Mouse (Mus musculus) hindbrain, embryonic 12.5 days (tissue): ENCODE data around the gene Thrsp. TPM values are rescaled to one million over a fixed set of nuclear protein-coding genes. Genes with fewer than 3 reads are reported as not detected.

Source experiments
- ATAC-seq: fragments of 200-750 bp; cut with Nextera tagmentation; 2 replicates; pipeline ENCODE4 v1.8.0; 2017; ENCODE audit warnings: moderate TSS enrichment; ENCODE audit not compliant: low FRiP score
- H3K27ac ChIP-seq: fragments of 300-500 bp; sonication (generic); 2 replicates; pipeline ENCODE4 v1.5.1; 2016; ENCODE audit warnings: mild to moderate bottlenecking
- H3K27me3 ChIP-seq: fragments of 300-500 bp; sonication (generic); 2 replicates; pipeline ENCODE4 v1.6.1; 2016; ENCODE audit warnings: mild to moderate bottlenecking
- H3K36me3 ChIP-seq: fragments of 300-500 bp; sonication (generic); 2 replicates; pipeline ENCODE4 v1.6.1; 2016; ENCODE audit warnings: mild to moderate bottlenecking
- H3K4me1 ChIP-seq: fragments of 300-500 bp; sonication (generic); 2 replicates; pipeline ENCODE4 v1.6.1; 2016
- H3K4me2 ChIP-seq: fragments of 300-500 bp; sonication (generic); replicated peaks from 2 replicates; pipeline ENCODE4 v1.6.1; 2016; ENCODE audit warnings: mild to moderate bottlenecking
- H3K4me3 ChIP-seq: fragments of 300-500 bp; sonication (generic); 2 replicates; pipeline ENCODE4 v1.5.1; 2016; ENCODE audit warnings: mild to moderate bottlenecking
- H3K9ac ChIP-seq: fragments of 300-500 bp; sonication (generic); 2 replicates; pipeline ENCODE4 v1.6.1; 2016; ENCODE audit warnings: mild to moderate bottlenecking, moderate library complexity
- H3K9me3 ChIP-seq: fragments of 300-500 bp; sonication (generic); replicated peaks from 2 replicates; pipeline ENCODE4 v1.6.1; 2016; ENCODE audit warnings: mild to moderate bottlenecking
- WGBS: fragments of 180-500 bp; shearing (Covaris S2); methylation state at CpG from one replicate; pipeline ENCODE4 v1.1.7; 2016; 5-methylcytosine and 5-hydroxymethylcytosine counted together
- polyA plus RNA-seq: library from polyadenylated mRNA; unstranded; fragments of >200 nt; fragmentation: Nextera tagmentation; extraction: Ambion mirVana; gene quantifications from 2 replicates; pipeline ENCODE4 v1.2.1, GENCODE M21; 2016

Thrsp gene
- polyA plus RNA-seq, 1 experiment from 2014 or later: 0.81 TPM

- Histone ChIP-seq H3K4me2 (no peak overlapping the region), H3K4me3 (no peak overlapping the region), H3K36me3 (peaks cover 78% of the 10 kb centered on the region), H3K9me3 (no peaks in the 10 kb centered on the region), H3K9ac (no peak overlapping the region), H3K27ac (0 out of 2 replicates have a peak overlapping the region, but pooled peaks have one; percentile 1), H3K27me3 (no peaks in the 10 kb centered on the region), H3K4me1 (no peaks in the 10 kb centered on the region; the same call in 1 of the 2 replicates)
- WGBS: 89% methylated on average over 5 of the region's 5 CpGs
- ATAC-seq: no peak
Measured at GRCm38 (mm10) chr7:97386806-97387370, 30.6 kb downstream of the Thrsp start.

GRCm38 (mm10) chr7:97386106-97386805, 31.3 kb downstream of the Thrsp start:
- no peaks in the 10 kb centered on the region for H3K4me1 ChIP-seq
- no peaks in the 10 kb centered on the region for H3K9me3 ChIP-seq
- H3K27ac ChIP-seq: 0 out of 2 replicates have a peak overlapping the region, but pooled peaks have one; percentile 1
- WGBS: 90% methylated on average over 7 of the region's 7 CpGs
- no peak overlapping the region for H3K9ac ChIP-seq
- H3K27me3 ChIP-seq: no peaks in the 10 kb centered on the region
- peaks cover 79% of the 10 kb centered on the region for H3K36me3 ChIP-seq
- ATAC-seq: no peak
- H3K4me2 ChIP-seq: no peak overlapping the region
- no peak overlapping the region for H3K4me3 ChIP-seq

DNA sequence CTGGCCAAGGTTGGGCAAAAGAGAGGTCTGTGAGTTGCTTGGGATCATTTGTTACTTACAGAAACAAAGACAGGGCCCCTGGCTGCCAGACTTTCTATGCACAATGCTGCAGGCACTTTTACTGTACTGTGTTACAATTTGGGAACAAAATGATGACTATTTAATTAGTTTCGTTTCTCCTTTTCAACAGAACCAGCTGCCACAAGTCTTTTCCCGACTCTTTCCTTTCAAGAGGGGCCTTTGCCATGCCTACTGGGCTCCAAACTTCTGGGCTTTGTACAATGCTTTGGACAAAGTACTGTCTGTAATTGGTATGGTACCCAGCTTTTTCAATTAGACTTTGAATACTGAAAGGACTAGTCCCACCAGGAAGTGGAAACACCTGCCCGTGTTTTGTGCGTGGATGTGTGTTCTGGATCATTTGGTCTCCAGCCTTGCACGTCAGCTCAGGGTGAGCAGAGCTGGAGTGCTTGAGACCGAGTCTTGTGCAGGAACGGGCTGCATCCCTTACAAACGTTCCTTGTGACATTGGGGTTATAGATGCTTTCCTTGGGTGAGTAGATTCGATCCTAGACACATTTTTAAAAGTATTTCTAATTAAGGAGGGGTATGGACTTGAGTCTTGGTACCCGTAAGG, 33.9 kb downstream of the Thrsp start:
- 88% methylated on average over 10 of the region's 10 CpGs for WGBS
- Histone ChIP-seq H3K4me1 (no peaks in the 10 kb centered on the region), H3K9me3 (no peaks in the 10 kb centered on the region), H3K36me3 (peaks cover 87% of the 10 kb centered on the region), H3K4me2 (no peak overlapping the region), H3K27me3 (no peaks in the 10 kb centered on the region), H3K27ac (no peak overlapping the region), H3K4me3 (no peak overlapping the region), H3K9ac (no peak overlapping the region)
- ATAC-seq: no peak

GRCm38 (mm10) chr7:97382661-97383060, 34.9 kb downstream of the Thrsp start:
- H3K4me3 ChIP-seq: no peak overlapping the region
- no peaks in the 10 kb centered on the region for H3K4me1 ChIP-seq
- H3K27ac ChIP-seq: no peak overlapping the region
- no peak for ATAC-seq
- H3K36me3 ChIP-seq: peaks cover 88% of the 10 kb centered on the region
- H3K9ac ChIP-seq: no peak overlapping the region
- H3K4me2 ChIP-seq: no peak overlapping the region
- 97% methylated on average over 8 of the region's 8 CpGs for WGBS
- no peaks in the 10 kb centered on the region for H3K9me3 ChIP-seq
- no peaks in the 10 kb centered on the region for H3K27me3 ChIP-seq

DNA sequence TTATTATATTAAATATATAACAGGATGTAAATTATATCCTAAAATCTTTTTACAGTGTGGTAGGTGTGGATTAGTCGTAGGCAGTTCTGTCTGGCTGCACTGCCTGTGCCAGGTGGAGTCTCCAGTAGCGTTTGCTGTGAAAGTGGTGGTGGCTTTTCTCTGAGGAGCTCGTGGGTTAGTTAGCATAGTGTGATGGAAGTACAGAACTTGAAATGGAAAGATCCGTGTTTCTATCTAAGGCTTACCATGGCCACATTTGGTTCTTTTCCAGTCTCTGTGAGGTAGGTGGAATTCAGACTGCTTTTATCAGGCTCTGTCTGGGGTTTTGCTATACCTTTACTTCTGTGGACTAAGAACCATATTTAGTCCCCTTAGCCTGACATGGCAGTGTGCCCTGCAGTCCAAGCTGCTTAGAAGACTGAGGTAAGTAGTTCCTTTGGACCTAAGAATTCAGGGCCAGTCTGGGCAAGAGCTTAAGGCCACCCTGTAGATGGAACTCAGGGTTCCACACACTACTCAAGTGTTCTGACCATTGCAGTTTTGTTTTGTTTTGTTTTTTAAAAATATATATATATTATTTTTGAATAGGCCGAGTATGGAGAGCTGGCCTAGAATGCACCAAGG, 36.9 kb downstream of the Thrsp start:
- WGBS: 91% methylated on average over 5 of the region's 5 CpGs
- H3K4me2 ChIP-seq: no peak overlapping the region
- no peaks in the 10 kb centered on the region for H3K27me3 ChIP-seq
- H3K9me3 ChIP-seq: no peaks in the 10 kb centered on the region
- H3K4me3 ChIP-seq: no peak overlapping the region
- H3K4me1 ChIP-seq: no peaks in the 10 kb centered on the region
- H3K36me3 ChIP-seq: peaks cover 78% of the 10 kb centered on the region
- no peak for ATAC-seq
- H3K9ac ChIP-seq: no peak overlapping the region
- no peak overlapping the region for H3K27ac ChIP-seq

DNA sequence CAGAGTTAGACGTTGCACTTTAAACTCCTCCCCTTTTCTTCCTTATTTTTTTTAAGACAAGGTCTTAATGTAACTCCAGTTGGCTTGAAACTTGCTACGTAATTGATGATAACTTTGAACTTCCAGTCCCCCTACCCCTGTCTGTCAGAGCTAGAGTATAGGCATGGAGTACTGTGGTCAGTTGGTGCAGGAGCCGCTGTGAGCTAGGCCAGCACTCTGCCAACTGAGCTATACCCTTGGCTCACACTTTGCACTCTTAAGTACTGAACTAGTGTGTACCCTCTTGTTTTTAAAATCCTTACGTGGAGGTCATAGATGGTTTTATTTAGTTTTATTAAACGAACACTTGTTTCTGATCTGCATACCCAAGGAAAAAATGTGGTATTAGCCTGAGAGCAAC, 38.2 kb downstream of the Thrsp start:
- no peak overlapping the region for H3K4me2 ChIP-seq
- no peaks in the 10 kb centered on the region for H3K9me3 ChIP-seq
- no peak for ATAC-seq
- no peak overlapping the region for H3K9ac ChIP-seq
- no peaks in the 10 kb centered on the region for H3K4me1 ChIP-seq
- H3K36me3 ChIP-seq: peaks cover 78% of the 10 kb centered on the region
- H3K27me3 ChIP-seq: no peaks in the 10 kb centered on the region
- H3K27ac ChIP-seq: no peak overlapping the region
- no peak overlapping the region for H3K4me3 ChIP-seq
- WGBS: 91% methylated on average over 5 of the region's 5 CpGs

DNA sequence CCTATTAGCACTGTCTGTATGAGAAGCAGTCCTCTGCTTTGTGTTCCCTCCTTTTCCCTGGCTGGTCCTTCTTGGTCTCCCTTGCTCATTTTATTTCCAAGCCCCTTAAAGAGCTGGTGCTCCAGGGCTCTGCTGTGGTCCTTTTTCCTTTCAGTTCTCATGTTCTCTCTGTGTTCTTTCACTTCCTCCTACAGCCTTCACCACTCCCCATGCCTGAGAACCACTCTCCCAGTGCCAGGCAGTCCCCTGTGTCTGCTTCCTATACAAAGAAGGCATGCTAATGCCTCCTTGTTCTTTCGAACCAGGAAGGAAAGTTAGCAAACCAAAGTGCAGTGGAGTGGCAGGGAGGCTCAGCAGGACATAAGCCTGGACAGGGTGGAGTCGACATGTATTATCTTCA, 41.6 kb downstream of the Thrsp start:
- peaks cover 54% of the 10 kb centered on the region for H3K36me3 ChIP-seq
- no peak overlapping the region for H3K9ac ChIP-seq
- H3K27me3 ChIP-seq: no peaks in the 10 kb centered on the region
- H3K27ac ChIP-seq: no peak overlapping the region
- H3K4me1 ChIP-seq: peaks cover 10% of the 10 kb centered on the region
- ATAC-seq: no peak
- H3K4me2 ChIP-seq: no peak overlapping the region
- H3K9me3 ChIP-seq: no peaks in the 10 kb centered on the region
- no peak overlapping the region for H3K4me3 ChIP-seq
- WGBS: 70% methylated on average over 2 of the region's 2 CpGs

DNA sequence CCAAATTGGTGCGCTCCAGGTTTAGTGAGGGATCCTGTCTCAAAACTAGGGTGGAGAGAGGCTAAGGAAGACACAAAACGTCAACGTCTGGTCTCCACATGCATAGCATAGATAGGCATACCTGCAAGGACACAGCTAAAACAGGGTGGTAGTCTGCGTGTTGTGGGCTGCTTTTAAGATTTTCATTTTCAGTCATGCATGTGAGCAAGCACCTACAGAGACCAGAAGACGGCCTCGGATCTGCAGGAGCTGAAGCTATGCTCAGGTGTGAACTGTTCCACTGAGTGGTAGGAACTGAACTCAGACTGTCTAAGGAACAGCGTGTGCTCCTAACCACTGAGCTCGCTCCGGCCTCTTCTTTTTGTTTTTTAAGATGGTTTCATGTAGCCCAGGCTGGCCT, 42.4 kb downstream of the Thrsp start:
- no peaks in the 10 kb centered on the region for H3K27me3 ChIP-seq
- no peaks in the 10 kb centered on the region for H3K9me3 ChIP-seq
- peaks cover 49% of the 10 kb centered on the region for H3K36me3 ChIP-seq
- H3K9ac ChIP-seq: no peak overlapping the region
- H3K4me1 ChIP-seq: peaks cover 13% of the 10 kb centered on the region
- WGBS: 95% methylated on average over 9 of the region's 9 CpGs
- no peak overlapping the region for H3K4me3 ChIP-seq
- no peak overlapping the region for H3K27ac ChIP-seq
- H3K4me2 ChIP-seq: no peak overlapping the region
- no peak for ATAC-seq

- Histone ChIP-seq H3K27ac (no peak overlapping the region), H3K4me3 (no peak overlapping the region), H3K4me1 (peaks cover 3% of the 10 kb centered on the region), H3K36me3 (no peaks in the 10 kb centered on the region), H3K9me3 (no peaks in the 10 kb centered on the region), H3K27me3 (no peaks in the 10 kb centered on the region), H3K9ac (no peak overlapping the region), H3K4me2 (no peak overlapping the region)
- WGBS: 79% methylated on average over 1 of the region's 1 CpGs
- no peak for ATAC-seq
Measured at GRCm38 (mm10) chr7:97365887-97366286, 51.6 kb downstream of the Thrsp start.

Other genes with a start within 250 kb of the Thrsp start
- 4.0 and 5.1 TPM in 2 replicates for gene Usp35, start 85.7 kb downstream of the Thrsp start, polyA plus RNA-seq
- gene Kctd21, start 85.4 kb downstream of the Thrsp start, polyA plus RNA-seq: 6.3 and 7.7 TPM in 2 replicates
- 27.6 and 28.1 TPM in 2 replicates for gene Alg8, start 46.1 kb downstream of the Thrsp start, polyA plus RNA-seq
- 350 and 364 TPM in 2 replicates for gene Ndufc2, start 17.7 kb downstream of the Thrsp start, polyA plus RNA-seq
- 1.8 and 2.3 TPM in 2 replicates for gene Kctd14, start 33.6 kb upstream of the Thrsp start, polyA plus RNA-seq
- 54.2 and 55.3 TPM in 2 replicates for gene Ints4, start 63.2 kb upstream of the Thrsp start, polyA plus RNA-seq
- gene Aamdc, start 161.8 kb upstream of the Thrsp start, polyA plus RNA-seq: 40.5 and 43.9 TPM in 2 replicates
- 33.2 and 33.4 TPM in 2 replicates for gene Rsf1, start 162.2 kb upstream of the Thrsp start, polyA plus RNA-seq